Comparison of ENCODE assay signal across 7 mouse cellular contexts in genomic region chr2:77709206-77709794, GRCm38 (mm10).
A peak's percentile ranks its signal among the peaks of the same experiment; 100 is the strongest.
DNase-seq lines count a peak whose midpoint lies in the region; ATAC-seq lines count a peak whose summit lies in the region.

No protein-coding gene starts in this region.

- H3K27ac ChIP-seq in heart, embryonic 12.5 days (ENCODE audit: poor library complexity, severe bottlenecking): no peak overlapping the region

- 25% methylated on average over 7 of the region's 7 CpGs for WGBS in heart, embryonic 12.5 days

- H3K9ac ChIP-seq in heart, embryonic 12.5 days: no peak overlapping the region

- no peaks in the 10 kb centered on the region for H3K27me3 ChIP-seq in heart, embryonic 12.5 days (replicated peaks)

- no peaks in the 10 kb centered on the region for H3K4me1 ChIP-seq in heart, embryonic 12.5 days (replicated peaks)

- peak; percentile 12 for DNase-seq in urinary bladder, postnatal 25 days (ENCODE audit: low spot score)
- no peak for DNase-seq in urinary bladder, adult 18-20 months (ENCODE audit: low spot score in 2 of 2)
- peak; percentile 46 to 57 for DNase-seq in cerebellum, postnatal 14 days
- peak; percentile 47 for DNase-seq in kidney, postnatal 10 days
- peak; percentile 32 for DNase-seq in lung, postnatal 36 days
- peak; percentile 29 for DNase-seq in yolk sac, embryonic 10.5 days (ENCODE audit: low spot score)

- no peaks in the 10 kb centered on the region for H3K9me3 ChIP-seq in heart, embryonic 12.5 days (replicated peaks)

- H3K36me3 ChIP-seq in heart, embryonic 12.5 days: no peaks in the 10 kb centered on the region

- H3K4me2 ChIP-seq in heart, embryonic 12.5 days: 0 out of 2 replicates have a peak overlapping the region, but pooled peaks have one; percentile 33

- no peak overlapping the region for H3K4me3 ChIP-seq in heart, embryonic 12.5 days

- ATAC-seq in heart, embryonic 12.5 days (ENCODE audit: insufficient number of reproducible peaks, low FRiP score): no peak

Comparison
In these comparisons a context has a peak if more than half of its experiments do, and no peak if none do; other contexts are left out.
1. DNase-seq: peak in urinary bladder, postnatal 25 days (single experiment), cerebellum, postnatal 14 days (2 of 2), kidney, postnatal 10 days (single experiment), lung, postnatal 36 days (single experiment) and yolk sac, embryonic 10.5 days (single experiment); none in urinary bladder, adult 18-20 months (0 of 2).